Mouse (Mus musculus) T-cell, adult 66 days (primary cell): ENCODE data around the gene Ugt1a6b. TPM values are rescaled to one million over a fixed set of nuclear protein-coding genes. Genes with fewer than 3 reads are reported as not detected.

Source experiments
- total RNA-seq, 2 experiments: library from RNA; stranded (reverse); gene quantifications; 3 replicates in 1 of 2; 4 replicates in 1 of 2; pipeline ENCODE4 v1.2.4; 2023

Ugt1a6b gene
- total RNA-seq = not detected

DNA sequence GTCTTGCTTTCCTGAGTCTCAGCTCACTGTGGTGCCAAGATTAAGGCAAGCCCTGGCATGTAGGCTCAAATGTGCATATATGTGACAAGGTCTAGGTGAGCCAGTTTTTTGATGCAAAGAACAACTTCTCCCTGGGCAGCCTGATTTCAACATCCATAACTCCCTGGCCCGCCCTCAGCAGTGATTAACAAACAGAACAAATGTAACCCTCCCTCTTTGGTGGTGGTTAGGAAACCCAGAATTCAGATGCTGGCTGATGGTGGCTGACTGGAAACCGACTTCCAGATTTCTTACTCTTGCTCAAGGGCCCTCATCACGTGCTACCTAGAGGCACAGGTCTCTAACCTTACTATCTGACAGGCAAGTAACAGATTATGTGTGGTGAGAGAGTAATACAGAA is at the start of gene Ugt1a6b:
Gene Ugt1a6b, plus strand, starts transcription at position 234 of the 400 bp plus-strand sequence.

DNA sequence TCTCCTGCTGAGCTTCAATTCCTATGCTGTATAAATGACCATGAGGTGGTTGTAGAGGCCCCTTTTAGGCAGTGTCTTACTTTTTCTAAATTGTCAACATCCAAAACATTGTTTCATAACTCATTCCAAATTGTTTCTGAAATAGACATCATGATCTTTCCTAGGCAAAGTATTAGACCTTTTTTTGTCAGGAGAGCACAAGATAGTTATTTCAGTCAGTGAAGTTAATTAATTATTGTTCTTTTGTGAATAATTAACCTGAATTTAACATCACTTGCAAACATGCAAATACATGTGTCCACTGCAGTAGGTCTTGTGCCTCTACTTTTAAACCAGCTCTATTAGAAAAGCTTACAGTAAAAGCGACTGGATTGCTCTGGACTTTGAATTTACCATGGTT is 48.0 kb upstream of the Ugt1a6b start, which contains the start of gene Ugt1a10:
Gene Ugt1a10, plus strand, starts transcription at position 301 of the 400 bp plus-strand sequence.

DNA sequence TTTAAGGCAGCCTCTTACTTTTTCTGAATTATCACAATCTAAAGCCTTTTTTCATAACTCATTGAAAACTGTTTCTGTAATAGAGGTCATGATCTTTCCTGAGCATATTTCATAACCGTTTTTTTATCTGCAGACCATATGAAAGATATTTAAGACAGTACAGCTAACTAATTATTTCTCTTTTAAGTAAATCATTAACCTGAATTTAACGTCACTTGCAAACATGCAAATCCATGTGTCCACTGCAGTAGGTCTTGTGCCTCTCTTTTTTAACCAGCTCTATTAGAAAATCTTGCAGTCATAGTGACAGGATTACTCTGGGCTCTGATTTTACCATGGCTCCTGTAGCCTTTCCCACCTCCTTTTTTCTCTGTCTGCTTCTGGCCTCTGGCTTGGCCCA is 32.6 kb upstream of the Ugt1a6b start, which contains the start of gene Ugt1a9:
Gene Ugt1a9, plus strand, starts transcription at position 306 of the 400 bp plus-strand sequence.

DNA sequence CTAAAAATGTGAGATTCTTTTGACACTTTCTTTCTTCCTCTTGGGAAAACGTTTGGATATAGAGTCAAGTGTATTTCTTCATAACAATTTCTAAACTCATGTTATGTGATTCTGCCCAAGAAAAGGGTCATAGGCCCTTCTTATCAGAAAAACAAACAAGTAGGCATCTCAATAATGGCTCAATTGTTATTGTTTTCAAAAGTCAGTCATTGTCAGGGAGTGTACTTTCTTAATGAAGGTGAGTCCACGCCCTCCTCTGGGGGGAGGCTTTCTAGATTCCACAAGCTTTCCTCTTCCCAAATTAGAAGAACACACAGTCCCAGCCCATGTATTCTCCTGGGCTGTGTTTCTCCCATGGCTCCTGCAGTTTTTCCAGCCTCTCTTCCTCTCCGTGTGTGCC is 15.5 kb upstream of the Ugt1a6b start, which contains the start of gene Ugt1a8:
Gene Ugt1a8, plus strand, starts transcription at position 301 of the 400 bp plus-strand sequence.

DNA sequence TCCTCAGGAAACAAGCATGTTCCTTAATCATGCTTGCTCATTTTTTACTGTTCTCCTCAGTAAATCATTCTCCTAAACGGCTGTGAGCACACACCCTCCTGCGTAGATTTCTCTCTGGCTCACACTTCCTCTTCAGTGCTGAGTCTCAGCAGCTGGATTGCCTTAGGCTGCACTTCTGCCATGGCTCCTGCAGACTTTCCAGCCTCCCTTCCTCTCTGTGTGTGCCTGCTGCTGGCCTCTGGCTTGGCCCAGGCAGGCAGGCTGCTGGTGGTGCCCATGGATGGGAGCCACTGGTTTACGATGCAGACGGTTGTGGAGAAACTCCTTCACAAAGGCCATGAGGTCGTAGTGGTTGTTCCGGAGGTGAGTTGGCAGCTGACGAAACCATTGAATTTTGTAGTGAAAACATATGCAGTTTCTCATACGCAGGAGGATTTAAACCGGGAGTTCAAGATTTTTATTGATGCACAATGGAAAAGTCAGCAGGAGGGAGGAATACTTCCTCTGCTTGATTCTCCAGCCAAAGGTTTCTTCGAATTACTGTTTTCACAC is 8.0 kb upstream of the Ugt1a6b start, which contains the start of gene Ugt1a7c:
Gene Ugt1a7c, plus strand, starts transcription at position 122 of the 552 bp plus-strand sequence.

DNA sequence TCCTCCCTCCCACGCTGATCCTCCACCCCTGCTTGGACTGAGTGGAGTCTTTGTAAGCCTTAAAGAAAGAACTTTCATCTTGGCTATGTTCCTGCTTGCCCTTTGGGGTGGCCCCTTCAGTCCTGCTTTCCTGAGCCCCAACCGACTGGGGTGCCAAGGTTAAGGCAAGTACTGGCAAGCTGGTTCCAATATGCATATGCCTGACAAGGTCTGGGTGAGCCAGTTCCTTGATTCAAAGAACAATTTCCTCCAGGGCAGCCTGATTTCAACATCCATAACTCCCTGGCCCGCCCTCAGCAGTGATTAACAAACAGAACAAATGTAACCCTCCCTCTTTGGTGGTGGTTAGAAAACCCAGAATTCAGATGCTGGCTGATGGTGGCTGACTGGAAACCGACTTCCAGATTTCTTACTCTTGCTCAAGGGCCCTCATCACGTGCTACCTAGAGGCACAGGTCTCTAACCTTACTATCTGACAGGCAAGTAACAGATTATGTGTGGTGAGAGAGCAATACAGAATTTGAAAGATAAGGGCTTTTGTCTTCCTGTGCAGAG is 31.5 kb downstream of the Ugt1a6b start, which contains the start of gene Ugt1a6a:
Gene Ugt1a6a, plus strand, starts transcription at position 353 of the 555 bp plus-strand sequence.

DNA sequence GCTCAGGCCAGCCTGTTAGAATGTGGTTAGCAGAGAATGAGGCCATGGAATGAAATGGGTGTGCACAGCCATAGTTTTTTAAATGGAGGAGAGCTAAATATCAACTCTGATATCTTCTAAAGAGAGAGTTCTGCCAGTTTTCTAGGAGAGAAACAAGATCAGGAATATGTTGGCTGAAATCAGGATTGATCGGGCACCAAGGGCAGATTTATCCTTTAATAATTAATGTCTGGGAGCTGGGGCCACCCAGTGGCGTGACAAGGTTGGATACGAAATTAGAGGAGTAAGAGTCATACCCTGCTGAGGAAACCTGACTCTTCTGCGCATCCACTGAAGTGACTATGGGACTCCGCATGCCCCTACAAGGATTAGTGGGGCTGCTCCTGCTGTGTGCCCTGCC is 62.7 kb downstream of the Ugt1a6b start, which contains the start of gene Ugt1a5:
Gene Ugt1a5, plus strand, starts transcription at position 302 of the 400 bp plus-strand sequence.

DNA sequence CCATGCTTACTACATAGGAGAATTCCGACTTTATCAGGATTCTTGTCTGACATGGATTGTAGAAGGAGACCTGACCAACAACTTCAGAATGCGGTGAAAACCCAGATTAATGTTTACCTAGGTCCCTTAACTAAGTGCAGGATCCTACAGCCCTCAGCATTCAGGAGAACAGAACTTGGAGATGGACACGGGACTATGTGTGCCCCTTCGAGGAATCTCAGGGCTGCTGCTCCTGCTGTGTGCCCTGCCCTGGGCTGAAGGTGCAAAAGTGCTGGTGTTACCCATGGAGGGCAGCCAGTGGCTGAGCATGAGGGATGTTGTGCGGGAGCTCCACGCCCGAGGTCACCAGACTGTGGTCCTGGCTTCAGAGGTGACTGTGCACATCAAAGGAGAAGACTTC is 97.4 kb downstream of the Ugt1a6b start, which contains the start of gene Ugt1a2:
Gene Ugt1a2, plus strand, starts transcription at position 146 of the 400 bp plus-strand sequence.

DNA sequence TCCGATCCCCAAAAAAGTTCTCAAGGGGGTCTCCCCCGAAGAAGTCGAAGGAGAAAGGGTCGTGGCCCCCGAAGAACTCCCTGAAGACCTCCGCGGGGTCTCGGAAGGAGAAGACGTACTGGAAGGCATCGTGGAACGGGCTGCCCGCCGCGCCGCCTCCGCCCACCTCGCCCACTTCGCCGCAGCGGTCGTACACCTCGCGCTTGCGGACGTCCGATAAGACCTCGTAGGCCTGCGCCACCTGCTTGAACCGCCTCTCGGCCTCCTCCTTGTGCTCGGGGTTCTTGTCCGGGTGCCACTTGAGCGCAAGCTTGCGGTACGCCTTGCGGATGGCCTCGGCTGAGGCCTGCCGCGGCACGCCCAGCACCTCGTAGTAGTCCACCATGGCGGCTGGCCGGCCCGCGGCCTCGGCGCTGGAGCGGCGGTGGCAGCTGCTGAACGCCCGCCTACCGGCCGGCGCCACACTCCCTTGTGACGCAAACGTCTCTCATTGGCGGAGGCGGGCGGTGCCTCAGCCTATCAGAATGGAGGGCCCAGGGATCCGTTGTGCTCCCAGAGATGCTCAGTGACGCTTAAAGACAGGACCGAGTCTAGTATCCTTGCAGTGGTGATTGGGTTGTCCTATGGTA is 102.4 kb downstream of the Ugt1a6b start, which contains the start of gene Dnajb3:
Gene Dnajb3, minus strand, starts transcription at position 489 of the 629 bp plus-strand sequence.

DNA sequence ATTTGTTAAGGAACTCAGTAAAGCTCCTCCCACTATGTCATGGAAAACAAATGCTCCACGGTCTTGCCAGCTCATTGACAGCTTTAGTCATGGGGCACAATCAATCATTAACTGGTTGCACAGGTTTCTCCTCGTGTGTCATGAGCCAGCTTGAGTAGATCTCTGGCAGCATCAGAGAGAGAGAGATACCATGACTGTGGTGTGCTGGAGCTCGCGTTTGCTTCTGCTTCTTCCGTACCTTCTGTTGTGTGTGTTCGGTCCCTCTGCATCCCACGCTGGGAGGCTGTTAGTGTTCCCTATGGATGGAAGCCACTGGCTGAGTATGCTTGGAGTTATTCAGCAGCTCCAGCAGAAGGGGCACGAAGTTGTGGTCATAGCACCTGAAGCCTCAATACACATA is 108.8 kb downstream of the Ugt1a6b start, which contains the start of gene Ugt1a1:
Gene Ugt1a1, plus strand, starts transcription at position 148 of the 400 bp plus-strand sequence.

DNA sequence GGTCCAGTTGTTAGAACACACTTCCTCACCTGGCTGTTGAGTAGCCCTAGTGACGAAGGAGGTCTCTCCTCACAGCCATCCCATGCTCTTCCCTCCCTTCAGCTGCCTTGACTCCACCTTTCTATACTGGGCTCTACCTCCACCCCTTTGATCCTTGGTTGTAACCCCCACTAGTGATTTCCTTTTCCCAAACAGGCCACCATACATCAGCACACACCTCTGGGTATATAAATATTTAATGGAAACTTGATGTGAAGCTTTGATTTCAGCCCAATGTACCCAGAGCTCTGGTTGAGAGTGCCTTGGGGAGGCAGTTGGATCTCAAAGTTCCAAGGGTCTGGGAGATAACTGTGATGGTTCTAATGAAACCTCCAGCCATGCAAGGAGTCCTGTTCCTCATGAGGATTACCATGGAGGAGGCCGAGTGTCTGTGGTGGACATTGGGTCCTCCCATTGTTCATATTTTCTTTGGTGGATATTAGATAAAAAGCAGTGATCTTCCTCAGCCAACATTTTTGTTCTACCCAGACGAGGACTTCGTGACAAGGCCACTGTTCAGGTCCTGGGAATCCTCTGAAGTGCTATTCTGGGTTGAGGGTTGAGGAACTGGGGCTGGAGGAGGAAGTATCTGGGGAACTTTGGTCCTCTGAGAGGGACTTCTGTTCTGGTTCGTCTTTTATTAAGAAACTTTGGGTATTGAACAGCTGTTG is 123.8 kb downstream of the Ugt1a6b start, which contains the start of gene Mroh2a:
Gene Mroh2a, plus strand, starts transcription at position 317 of the 710 bp plus-strand sequence.

Other genes with a start within 250 kb of the Ugt1a6b start
- 100 to 1,000 TPM; 214 to 230 TPM for gene Dgkd, start 250.0 kb upstream of the Ugt1a6b start, total RNA-seq
- 10 to 100 TPM; 21.5 to 21.7 TPM for gene Usp40, start 94.7 kb upstream of the Ugt1a6b start, total RNA-seq
- not detected for gene Ugt1a10, start 47.9 kb upstream of the Ugt1a6b start, total RNA-seq
- not detected for gene Ugt1a9, start 32.5 kb upstream of the Ugt1a6b start, total RNA-seq
- gene Ugt1a8, start 15.4 kb upstream of the Ugt1a6b start, total RNA-seq = not detected
- under 1 TPM; 0.33 to 0.52 TPM for gene Ugt1a7c, start 8.2 kb upstream of the Ugt1a6b start, total RNA-seq
- gene Ugt1a6a, start 31.6 kb downstream of the Ugt1a6b start, total RNA-seq = not detected
- gene Ugt1a5, start 62.8 kb downstream of the Ugt1a6b start, total RNA-seq = not detected
- gene Ugt1a2, start 97.3 kb downstream of the Ugt1a6b start, total RNA-seq = not detected
- 1 to 10 TPM in 1 of 2 experiments, not detected in 1; 1.1 TPM for gene Dnajb3, start 102.5 kb downstream of the Ugt1a6b start, total RNA-seq
- not detected for gene Ugt1a1, start 108.7 kb downstream of the Ugt1a6b start, total RNA-seq
- under 1 TPM in 1 of 2 experiments, not detected in 1; 0.12 TPM for gene Mroh2a, start 123.7 kb downstream of the Ugt1a6b start, total RNA-seq
- 100 to 1,000 TPM; 175 to 196 TPM for gene Hjurp, start 174.4 kb downstream of the Ugt1a6b start, total RNA-seq
- gene Trpm8, start 174.4 kb downstream of the Ugt1a6b start, total RNA-seq = not detected